Mouse (Mus musculus): Measurements from ENCODE around the gene Pfkfb3. TPM values are rescaled to one million over a fixed set of nuclear protein-coding genes. Genes with fewer than 3 reads are reported as not detected.

The Pfkfb3 gene
- polyA plus RNA-seq, 1 experiment from 2014 or later = 16.6 TPM

DNA sequence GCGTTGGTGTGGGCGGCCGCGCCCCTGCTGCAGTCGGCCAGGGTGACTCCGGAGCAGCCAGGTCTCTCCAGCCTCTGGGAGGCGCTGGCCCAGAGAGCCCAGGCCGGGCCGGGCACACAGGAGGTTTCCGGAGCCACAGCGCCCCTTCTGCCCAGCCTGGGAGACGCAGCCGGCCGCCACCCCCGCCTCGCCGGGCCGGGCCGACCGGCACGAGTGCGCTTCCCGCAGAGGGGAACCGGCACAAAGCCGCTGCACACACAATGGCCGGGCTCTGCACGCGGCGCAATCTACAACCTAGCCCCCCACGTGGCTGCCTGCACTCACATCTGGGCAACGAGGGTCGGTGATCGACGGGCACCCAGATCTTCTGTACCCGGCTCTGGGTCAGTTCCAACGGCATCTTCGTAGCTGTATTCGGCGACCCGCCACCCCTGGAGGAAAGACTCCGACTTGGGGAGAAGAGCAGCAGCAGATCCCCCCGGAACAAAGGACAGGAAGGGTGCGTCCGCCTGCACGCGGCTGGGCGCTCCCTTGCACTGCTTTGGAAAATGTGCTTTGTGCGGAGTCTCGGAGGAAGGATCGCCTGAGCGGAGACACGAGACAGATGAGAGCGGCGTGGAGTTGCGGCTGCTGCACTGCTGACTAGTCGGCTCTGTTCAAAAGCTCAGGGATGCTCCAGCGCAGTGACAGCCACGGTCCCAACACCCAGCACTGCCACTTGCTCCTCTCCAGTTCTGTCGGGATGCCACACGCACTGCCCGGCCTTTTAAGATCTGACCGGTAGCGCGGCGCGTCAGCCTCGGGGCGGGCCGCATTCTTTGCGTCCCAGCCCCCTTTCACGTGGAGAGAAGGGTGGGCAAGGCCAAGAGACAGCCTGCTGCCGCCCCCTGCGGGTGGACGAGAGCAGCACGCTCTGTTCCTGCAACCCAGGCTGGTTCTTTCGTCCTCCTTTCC is 52.3 kb downstream of the Pfkfb3 start:
- peaks cover 34% of the 10 kb centered on the region for H3K4me1 ChIP-seq
- peak overlapping the region; percentile 93 for H3K27ac ChIP-seq (replicated peaks)
- WGBS = under 1% methylated on average over 76 of the region's 76 CpGs
- ATAC-seq (ENCODE audit: insufficient number of reproducible peaks, low FRiP score, low TSS enrichment, low read depth) = peak; percentile 82
- H3K36me3 ChIP-seq = 0 out of 2 replicates have a peak, but pooled peaks cover 6% of the 10 kb centered on the region
- H3K4me2 ChIP-seq (replicated peaks) = peak overlapping the region; percentile 94
- peak overlapping the region; percentile 66 for H3K4me3 ChIP-seq (replicated peaks)
- peak overlapping the region; percentile 50 for H3K9ac ChIP-seq
- no peaks in the 10 kb centered on the region for H3K9me3 ChIP-seq (replicated peaks)
- no peaks in the 10 kb centered on the region for H3K27me3 ChIP-seq

DNA sequence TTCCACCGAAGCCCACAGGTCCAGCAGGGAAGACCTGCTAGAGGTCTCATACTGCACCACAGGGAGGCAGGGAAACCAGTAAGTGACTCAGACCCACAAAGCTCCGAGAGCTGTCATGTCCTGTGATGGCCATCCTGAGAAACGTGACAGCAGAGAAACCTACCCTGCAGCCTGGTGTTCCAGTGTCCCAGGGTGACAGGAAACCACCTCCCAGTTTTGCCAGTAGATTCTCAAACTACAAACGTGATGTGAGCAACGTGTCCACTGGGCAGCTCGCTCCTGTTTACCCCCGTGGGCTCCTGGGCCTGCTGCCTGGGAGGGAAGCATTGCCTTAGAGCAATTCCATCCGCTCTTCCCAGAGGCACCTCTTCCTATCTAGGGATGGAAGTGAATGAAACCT is 53.2 kb downstream of the Pfkfb3 start:
- 0 out of 2 replicates have a peak, but pooled peaks cover 6% of the 10 kb centered on the region for H3K36me3 ChIP-seq
- no peak for ATAC-seq (ENCODE audit: insufficient number of reproducible peaks, low FRiP score, low TSS enrichment, low read depth)
- peak overlapping the region; percentile 93; the same call in 1 of the 2 replicates for H3K27ac ChIP-seq (replicated peaks)
- H3K4me3 ChIP-seq (replicated peaks) = peak overlapping the region; percentile 66
- no peaks in the 10 kb centered on the region for H3K27me3 ChIP-seq
- peaks cover 34% of the 10 kb centered on the region for H3K4me1 ChIP-seq
- H3K9me3 ChIP-seq (replicated peaks) = no peaks in the 10 kb centered on the region
- WGBS = 4% methylated on average over 8 of the region's 8 CpGs
- H3K4me2 ChIP-seq (replicated peaks) = peak overlapping the region; percentile 94
- peak overlapping the region; percentile 41 for H3K9ac ChIP-seq

DNA sequence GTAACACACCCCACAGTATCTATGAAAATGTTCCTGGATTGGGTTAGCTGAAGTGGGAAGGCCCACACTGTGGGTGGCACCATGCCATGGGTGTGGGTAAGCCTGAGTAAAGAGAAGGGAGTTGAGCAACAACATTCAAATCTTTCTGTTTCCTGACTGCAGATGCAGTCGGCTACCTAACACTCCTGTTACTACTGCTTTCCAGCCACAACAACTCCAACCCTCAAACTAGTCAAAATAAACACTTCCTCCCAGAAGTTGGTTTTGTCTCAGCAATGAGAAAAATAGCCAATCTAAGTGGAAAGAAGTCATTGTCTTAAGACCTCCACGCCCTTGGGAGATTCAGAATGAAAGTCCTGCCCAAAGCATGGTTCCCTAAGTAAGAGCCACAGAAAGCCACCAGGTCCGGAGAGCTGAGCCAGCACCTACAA is 57.3 kb downstream of the Pfkfb3 start:
- Histone ChIP-seq H3K27ac (replicated peaks) (no peak overlapping the region), H3K4me2 (replicated peaks) (no peak overlapping the region), H3K9me3 (replicated peaks) (no peaks in the 10 kb centered on the region), H3K4me1 (peaks cover 18% of the 10 kb centered on the region), H3K27me3 (no peaks in the 10 kb centered on the region), H3K4me3 (replicated peaks) (no peak overlapping the region), H3K9ac (no peak overlapping the region), H3K36me3 (peaks cover 23% of the 10 kb centered on the region)
- ATAC-seq (ENCODE audit: insufficient number of reproducible peaks, low FRiP score, low TSS enrichment, low read depth) = no peak
- WGBS = 78% methylated on average over 3 of the region's 3 CpGs

DNA sequence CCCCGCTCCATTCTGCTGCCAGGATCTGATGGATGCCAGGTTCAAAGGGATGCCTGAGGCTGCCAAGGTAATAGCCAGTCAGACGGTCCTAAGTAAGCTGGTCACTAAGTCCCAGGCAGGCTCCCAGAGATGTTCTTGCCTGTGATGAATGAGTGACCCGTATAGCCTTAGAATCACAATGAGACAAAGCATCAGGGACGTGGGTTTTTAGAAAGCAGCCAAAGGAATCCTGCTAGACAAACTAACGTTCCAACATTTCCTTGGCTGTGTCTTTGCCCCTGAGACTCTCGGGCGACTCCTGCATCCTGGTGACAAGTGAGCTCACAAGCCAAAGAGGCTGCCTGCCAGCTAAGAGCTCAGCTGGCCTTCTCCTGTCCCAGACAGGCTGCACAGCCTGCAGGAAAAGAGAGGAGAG is 59.0 kb downstream of the Pfkfb3 start:
- no peak for ATAC-seq (ENCODE audit: insufficient number of reproducible peaks, low FRiP score, low TSS enrichment, low read depth)
- peaks cover 11% of the 10 kb centered on the region; the same call in 1 of the 2 replicates for H3K4me1 ChIP-seq
- no peaks in the 10 kb centered on the region for H3K27me3 ChIP-seq
- 60% methylated on average over 7 of the region's 7 CpGs for WGBS
- no peak overlapping the region for H3K27ac ChIP-seq (replicated peaks)
- H3K36me3 ChIP-seq = peaks cover 38% of the 10 kb centered on the region
- H3K9me3 ChIP-seq (replicated peaks) = no peaks in the 10 kb centered on the region
- H3K9ac ChIP-seq = no peak overlapping the region
- no peak overlapping the region for H3K4me3 ChIP-seq (replicated peaks)
- no peak overlapping the region for H3K4me2 ChIP-seq (replicated peaks)

DNA sequence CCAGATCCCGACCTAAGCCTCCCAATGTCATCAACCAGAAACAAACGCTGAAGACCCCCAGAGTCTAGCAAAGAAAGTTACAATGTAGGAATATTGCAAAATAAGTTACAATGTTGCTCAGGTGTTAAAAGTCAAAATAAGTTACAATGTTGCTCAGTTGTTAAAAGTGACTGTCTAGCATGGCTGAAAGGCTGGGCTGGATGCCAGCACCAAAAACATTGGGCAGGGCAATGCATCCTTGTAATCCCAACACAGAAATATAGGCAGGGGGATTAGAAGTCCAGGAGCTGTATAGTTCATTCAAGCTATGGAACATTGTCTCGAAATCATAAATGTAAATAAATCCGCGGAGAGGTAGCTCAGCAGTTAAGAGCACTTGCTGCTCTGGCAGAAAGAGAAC is 61.0 kb downstream of the Pfkfb3 start:
- peaks cover 51% of the 10 kb centered on the region for H3K36me3 ChIP-seq

DNA sequence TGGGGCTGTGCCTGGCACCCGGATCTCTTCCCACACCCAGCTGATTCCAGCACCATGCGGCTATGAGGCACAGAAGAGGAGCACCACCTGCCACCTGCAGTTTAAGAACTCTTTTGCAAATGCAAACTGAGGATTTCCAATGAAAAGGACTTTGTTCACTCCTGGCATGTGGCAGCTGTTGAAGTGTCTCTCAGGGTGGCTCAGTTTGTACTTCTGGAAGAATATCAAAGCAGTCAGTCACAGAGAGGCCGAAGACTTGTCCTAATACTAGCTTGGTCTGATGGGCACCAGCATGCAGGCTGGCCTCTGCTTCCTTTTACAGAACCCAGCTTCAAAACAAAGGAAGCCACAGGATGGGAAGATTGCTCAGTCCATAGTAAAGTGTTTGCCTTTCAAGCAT is 62.4 kb downstream of the Pfkfb3 start:
- 0 out of 2 replicates have a peak, but pooled peaks cover 3% of the 10 kb centered on the region for H3K4me1 ChIP-seq
- H3K36me3 ChIP-seq = peaks cover 62% of the 10 kb centered on the region
- H3K27me3 ChIP-seq = no peaks in the 10 kb centered on the region
- no peak overlapping the region for H3K4me3 ChIP-seq (replicated peaks)
- WGBS = 79% methylated on average over 3 of the region's 3 CpGs
- H3K9ac ChIP-seq = no peak overlapping the region
- ATAC-seq (ENCODE audit: insufficient number of reproducible peaks, low FRiP score, low TSS enrichment, low read depth) = no peak
- H3K9me3 ChIP-seq (replicated peaks) = no peaks in the 10 kb centered on the region
- no peak overlapping the region for H3K4me2 ChIP-seq (replicated peaks)
- no peak overlapping the region for H3K27ac ChIP-seq (replicated peaks)

More for the DNA sequence above, 61.0 kb downstream of the Pfkfb3 start:
- Histone ChIP-seq H3K4me1 (0 out of 2 replicates have a peak, but pooled peaks cover 3% of the 10 kb centered on the region), H3K9me3 (replicated peaks) (no peaks in the 10 kb centered on the region), H3K27me3 (no peaks in the 10 kb centered on the region), H3K9ac (no peak overlapping the region), H3K4me2 (replicated peaks) (no peak overlapping the region), H3K27ac (replicated peaks) (no peak overlapping the region), H3K4me3 (replicated peaks) (no peak overlapping the region)
- no peak for ATAC-seq (ENCODE audit: insufficient number of reproducible peaks, low FRiP score, low TSS enrichment, low read depth)
- 92% methylated on average over 5 of the region's 5 CpGs for WGBS

DNA sequence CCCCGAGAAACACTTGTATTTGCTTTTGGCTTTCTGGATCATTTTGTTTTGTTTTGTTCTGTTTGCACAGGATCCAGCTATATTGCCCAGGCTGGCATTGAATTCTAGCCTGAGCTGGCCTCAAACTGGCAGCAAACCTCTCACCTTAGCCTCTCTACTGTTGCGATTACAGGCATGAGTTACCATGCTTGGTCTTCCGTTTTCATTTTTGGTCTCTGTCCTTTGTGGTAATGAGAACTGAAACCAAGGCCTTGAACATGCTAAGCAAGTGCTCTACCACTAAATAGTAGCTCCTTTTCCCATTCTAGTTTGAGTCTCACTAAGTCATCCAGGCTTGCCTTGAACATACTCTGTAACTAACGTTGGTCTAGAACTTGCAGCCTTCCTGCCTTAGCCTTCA is 63.3 kb downstream of the Pfkfb3 start:
- Histone ChIP-seq H3K27me3 (no peaks in the 10 kb centered on the region), H3K4me1 (0 out of 2 replicates have a peak, but pooled peaks cover 3% of the 10 kb centered on the region), H3K27ac (replicated peaks) (no peak overlapping the region), H3K9me3 (replicated peaks) (no peaks in the 10 kb centered on the region), H3K4me3 (replicated peaks) (no peak overlapping the region), H3K4me2 (replicated peaks) (no peak overlapping the region), H3K9ac (no peak overlapping the region), H3K36me3 (peaks cover 70% of the 10 kb centered on the region)
- 91% methylated on average over 4 of the region's 4 CpGs for WGBS
- ATAC-seq (ENCODE audit: insufficient number of reproducible peaks, low FRiP score, low TSS enrichment, low read depth) = no peak

DNA sequence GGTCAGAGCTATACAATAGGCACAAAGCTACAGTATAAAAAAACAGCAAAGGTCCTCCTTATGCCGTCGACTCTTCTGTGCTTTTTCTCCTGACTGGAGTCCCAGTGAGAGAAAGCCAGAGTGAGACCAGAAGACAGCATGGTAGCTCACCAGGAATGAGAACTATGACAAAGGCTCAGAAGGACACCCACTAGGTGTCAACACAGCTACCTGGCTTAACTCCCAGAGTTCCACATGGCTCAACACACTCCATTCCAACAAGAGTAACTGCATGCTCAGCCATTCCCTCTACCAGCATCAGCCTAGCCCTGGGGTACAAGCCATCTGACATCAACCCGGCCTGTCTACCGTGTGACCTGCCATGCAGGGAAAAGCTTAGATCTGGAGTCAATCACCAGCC is 70.7 kb downstream of the Pfkfb3 start:
- Histone ChIP-seq H3K36me3 (peaks cover 94% of the 10 kb centered on the region), H3K4me2 (replicated peaks) (no peak overlapping the region)
- 82% methylated on average over 4 of the region's 4 CpGs for WGBS

GRCm38 (mm10) chr2:11482364-11482763 is 71.5 kb downstream of the Pfkfb3 start:
- WGBS = 93% methylated on average over 7 of the region's 7 CpGs
- peaks cover 93% of the 10 kb centered on the region for H3K36me3 ChIP-seq

More for the DNA sequence above, 70.7 kb downstream of the Pfkfb3 start:
- no peaks in the 10 kb centered on the region for H3K27me3 ChIP-seq
- no peak for ATAC-seq (ENCODE audit: insufficient number of reproducible peaks, low FRiP score, low TSS enrichment, low read depth)
- no peaks in the 10 kb centered on the region for H3K4me1 ChIP-seq
- H3K27ac ChIP-seq (replicated peaks) = no peak overlapping the region
- H3K4me3 ChIP-seq (replicated peaks) = no peak overlapping the region
- H3K9me3 ChIP-seq (replicated peaks) = no peaks in the 10 kb centered on the region
- H3K9ac ChIP-seq = no peak overlapping the region

GRCm38 (mm10) chr2:11478960-11479359 is 74.9 kb downstream of the Pfkfb3 start:
- Histone ChIP-seq H3K9ac (no peak overlapping the region), H3K36me3 (peaks cover 91% of the 10 kb centered on the region), H3K4me3 (replicated peaks) (no peak overlapping the region), H3K27me3 (no peaks in the 10 kb centered on the region), H3K9me3 (replicated peaks) (no peaks in the 10 kb centered on the region), H3K4me1 (no peaks in the 10 kb centered on the region), H3K4me2 (replicated peaks) (no peak overlapping the region), H3K27ac (replicated peaks) (no peak overlapping the region)
- no peak for ATAC-seq (ENCODE audit: insufficient number of reproducible peaks, low FRiP score, low TSS enrichment, low read depth)
- WGBS = 79% methylated on average over 2 of the region's 2 CpGs

More at GRCm38 (mm10) chr2:11482364-11482763, 71.5 kb downstream of the Pfkfb3 start:
- no peak for ATAC-seq (ENCODE audit: insufficient number of reproducible peaks, low FRiP score, low TSS enrichment, low read depth)
- Histone ChIP-seq H3K9ac (no peak overlapping the region), H3K4me2 (replicated peaks) (no peak overlapping the region), H3K4me3 (replicated peaks) (no peak overlapping the region), H3K4me1 (no peaks in the 10 kb centered on the region), H3K27me3 (no peaks in the 10 kb centered on the region), H3K9me3 (replicated peaks) (no peaks in the 10 kb centered on the region), H3K27ac (replicated peaks) (no peak overlapping the region)

GRCm38 (mm10) chr2:11475316-11475715 is 78.6 kb downstream of the Pfkfb3 start:
- H3K4me1 ChIP-seq = no peaks in the 10 kb centered on the region

More at GRCm38 (mm10) chr2:11475316-11475715, 78.6 kb downstream of the Pfkfb3 start:
- ATAC-seq (ENCODE audit: insufficient number of reproducible peaks, low FRiP score, low TSS enrichment, low read depth) = no peak
- no peak overlapping the region for H3K9ac ChIP-seq
- WGBS = 93% methylated on average over 7 of the region's 7 CpGs
- H3K4me3 ChIP-seq (replicated peaks) = no peak overlapping the region
- no peaks in the 10 kb centered on the region for H3K9me3 ChIP-seq (replicated peaks)
- no peak overlapping the region for H3K27ac ChIP-seq (replicated peaks)
- no peak overlapping the region for H3K4me2 ChIP-seq (replicated peaks)
- no peaks in the 10 kb centered on the region for H3K27me3 ChIP-seq
- peaks cover 87% of the 10 kb centered on the region for H3K36me3 ChIP-seq
